Mouse (Mus musculus) limb, embryonic 14.5 days (tissue): ENCODE measurements around the gene Pitpnc1. TPM values are rescaled to one million over a fixed set of nuclear protein-coding genes. Genes with fewer than 3 reads are reported as not detected.

Source experiments
- ATAC-seq: fragments of 200-750 bp; cut with Nextera tagmentation; 2 replicates; pipeline ENCODE4 v1.8.0; 2017; ENCODE audit warnings: low read depth, moderate number of reproducible peaks, moderate TSS enrichment; ENCODE audit not compliant: low FRiP score
- DNase-seq: peaks from one replicate; pipeline ENCODE4 v3.0.0-alpha.2; 2015; ENCODE audit warnings: low spot score
- H3K27ac ChIP-seq: fragments of 300-500 bp; sonication (generic); replicated peaks from 2 replicates; pipeline ENCODE4 v1.5.1; 2014; ENCODE audit warnings: low read depth, mild to moderate bottlenecking, low read length, moderate library complexity, mixed read lengths
- H3K27me3 ChIP-seq: fragments of 300-500 bp; sonication (generic); 2 replicates; pipeline ENCODE4 v1.6.1; 2014; ENCODE audit warnings: low read length, mixed read lengths; ENCODE audit not compliant: control insufficient read depth, insufficient read depth
- H3K36me3 ChIP-seq: fragments of 300-500 bp; sonication (generic); 2 replicates; pipeline ENCODE4 v1.6.1; 2014; ENCODE audit warnings: mild to moderate bottlenecking, low read length, moderate library complexity, mixed read lengths; ENCODE audit not compliant: control insufficient read depth, insufficient read depth
- H3K4me1 ChIP-seq: fragments of 300-500 bp; sonication (generic); 2 replicates; pipeline ENCODE4 v1.6.1; 2014; ENCODE audit warnings: antibody characterized with exemption, low read length, mixed read lengths; ENCODE audit not compliant: control insufficient read depth, insufficient read depth
- H3K4me2 ChIP-seq: fragments of 300-500 bp; sonication (generic); replicated peaks from 2 replicates; pipeline ENCODE4 v1.6.1; 2014; ENCODE audit warnings: low read depth, mild to moderate bottlenecking, low read length, moderate library complexity; ENCODE audit not compliant: severe bottlenecking
- H3K4me3 ChIP-seq: fragments of 300-500 bp; sonication (generic); replicated peaks from 2 replicates; pipeline ENCODE4 v1.5.1; 2014; ENCODE audit warnings: low read length
- H3K9ac ChIP-seq: fragments of 300-500 bp; sonication (generic); 2 replicates; pipeline ENCODE4 v1.6.1; 2014; ENCODE audit warnings: mild to moderate bottlenecking, low read depth, low read length, moderate library complexity; ENCODE audit not compliant: severe bottlenecking
- H3K9me3 ChIP-seq: fragments of 300-500 bp; sonication (generic); 2 replicates; pipeline ENCODE4 v1.6.1; 2016; ENCODE audit warnings: low read length; ENCODE audit not compliant: control insufficient read depth
- POLR2A ChIP-seq: fragments of 200-500 bp; IDR thresholded peaks from 2 replicates; pipeline ENCODE4 v1.8.0; 2012; ENCODE audit warnings: inconsistent platforms, mild to moderate bottlenecking, moderate library complexity, borderline replicate concordance; ENCODE audit not compliant: insufficient read depth, insufficient read length; ENCODE audit errors: extremely low read depth
- WGBS: fragments of 180-500 bp; shearing (Covaris S2); extraction: QIAGEN DNeasy Blood & Tissue Kit; methylation state at CpG from one replicate; pipeline ENCODE4 v1.1.7; 2014; 5-methylcytosine and 5-hydroxymethylcytosine counted together
- polyA plus RNA-seq, 2 experiments: library from polyadenylated mRNA; depleted of rRNA in 1 of 2; stranded (reverse) in 1 of 2; unstranded in 1 of 2; fragments of >200 nt; fragmentation: Nextera tagmentation in 1 of 2; extraction: Ambion mirVana in 1 of 2; gene quantifications; 2 replicates each; pipeline versions ENCODE4 v1.2.1 to v1.2.3; 2012 to 2014

Pitpnc1 gene
- polyA plus RNA-seq, 2 experiments: 20.4 to 25.2 TPM

GRCm38 (mm10) chr11:107327326-107327725 is 143.2 kb downstream of the Pitpnc1 start:
- Histone ChIP-seq H3K27me3 (no peaks in the 10 kb centered on the region), H3K9me3 (no peaks in the 10 kb centered on the region; the same call in 1 of the 2 replicates), H3K4me1 (no peaks in the 10 kb centered on the region), H3K4me2 (no peak overlapping the region), H3K9ac (no peak overlapping the region), H3K36me3 (no peaks in the 10 kb centered on the region), H3K4me3 (no peak overlapping the region), H3K27ac (no peak overlapping the region)
- TF ChIP-seq POLR2A: no peak
- ATAC-seq (no peak), DNase-seq (no peak)
- 88% methylated on average over 10 of the region's 10 CpGs for WGBS

- ATAC-seq (no peak), DNase-seq (no peak)
- WGBS: 62% methylated on average over 14 of the region's 14 CpGs
- Histone ChIP-seq H3K4me3 (no peak overlapping the region), H3K9me3 (peaks cover 5% of the 10 kb centered on the region; the same call in 1 of the 2 replicates), H3K4me1 (no peaks in the 10 kb centered on the region), H3K9ac (no peak overlapping the region), H3K4me2 (no peak overlapping the region), H3K27me3 (no peaks in the 10 kb centered on the region), H3K27ac (no peak overlapping the region), H3K36me3 (no peaks in the 10 kb centered on the region)
- TF ChIP-seq POLR2A: no peak
These were observed 144.5 kb downstream of the Pitpnc1 start for GRCm38 (mm10) chr11:107325739-107326725.

GRCm38 (mm10) chr11:107325226-107325625 is 145.3 kb downstream of the Pitpnc1 start:
- ATAC-seq: no peak
- no peak overlapping the region for H3K9ac ChIP-seq
- no peaks in the 10 kb centered on the region for H3K27me3 ChIP-seq
- DNase-seq: no peak
- WGBS: 90% methylated on average over 4 of the region's 4 CpGs
- TF ChIP-seq POLR2A: no peak
- H3K4me1 ChIP-seq: no peaks in the 10 kb centered on the region
- peaks cover 5% of the 10 kb centered on the region; the same call in 1 of the 2 replicates for H3K9me3 ChIP-seq
- H3K4me2 ChIP-seq: no peak overlapping the region
- no peak overlapping the region for H3K27ac ChIP-seq
- H3K4me3 ChIP-seq: no peak overlapping the region
- H3K36me3 ChIP-seq: no peaks in the 10 kb centered on the region

- Histone ChIP-seq H3K9me3 (peaks cover 5% of the 10 kb centered on the region; the same call in 1 of the 2 replicates), H3K9ac (no peak overlapping the region), H3K36me3 (peaks cover 6% of the 10 kb centered on the region; the same call in 1 of the 2 replicates), H3K4me2 (no peak overlapping the region), H3K4me1 (no peaks in the 10 kb centered on the region), H3K27ac (no peak overlapping the region), H3K27me3 (no peaks in the 10 kb centered on the region), H3K4me3 (no peak overlapping the region)
- 60% methylated on average over 18 of the region's 18 CpGs for WGBS
- no peak for TF ChIP-seq POLR2A
- DNase-seq (no peak), ATAC-seq (no peak)
These were observed 147.3 kb downstream of the Pitpnc1 start for GRCm38 (mm10) chr11:107323173-107323572.

- TF ChIP-seq POLR2A: no peak
- no peak for DNase-seq
- WGBS: 97% methylated on average over 13 of the region's 13 CpGs
These were observed 148.3 kb downstream of the Pitpnc1 start for GRCm38 (mm10) chr11:107322226-107322625.

More at GRCm38 (mm10) chr11:107322226-107322625, 148.3 kb downstream of the Pitpnc1 start:
- H3K4me1 ChIP-seq: no peaks in the 10 kb centered on the region
- no peak overlapping the region for H3K4me3 ChIP-seq
- H3K36me3 ChIP-seq: peaks cover 8% of the 10 kb centered on the region
- no peak overlapping the region for H3K4me2 ChIP-seq
- H3K9me3 ChIP-seq: peaks cover 5% of the 10 kb centered on the region; the same call in 1 of the 2 replicates
- no peaks in the 10 kb centered on the region for H3K27me3 ChIP-seq
- H3K27ac ChIP-seq: no peak overlapping the region
- H3K9ac ChIP-seq: no peak overlapping the region
- no peak for ATAC-seq
